Mouse (Mus musculus) hindbrain, postnatal 0 days (tissue): Measurements from ENCODE around the gene Fgf14. TPM values are rescaled to one million over a fixed set of nuclear protein-coding genes. Genes with fewer than 3 reads are reported as not detected.

Experiments used
- ATAC-seq: fragments of 200-750 bp; cut with Nextera tagmentation; 2 replicates; pipeline ENCODE4 v1.8.0; 2017; ENCODE audit warnings: mild to moderate bottlenecking, moderate TSS enrichment, moderate library complexity
- DNase-seq: peaks from one replicate; pipeline ENCODE4 v3.0.0-alpha.2; 2015; ENCODE audit warnings: low spot score
- H3K27ac ChIP-seq: fragments of 300-500 bp; sonication (generic); 2 replicates; pipeline ENCODE4 v1.5.1; 2014; ENCODE audit warnings: mild to moderate bottlenecking
- H3K27me3 ChIP-seq: fragments of 300-500 bp; sonication (generic); 2 replicates; pipeline ENCODE4 v1.6.1; 2014; ENCODE audit warnings: low read length, mixed read lengths; ENCODE audit not compliant: insufficient read depth
- H3K36me3 ChIP-seq: fragments of 300-500 bp; sonication (generic); 2 replicates; pipeline ENCODE4 v1.6.1; 2014; ENCODE audit warnings: low read length, mixed read lengths; ENCODE audit not compliant: insufficient read depth
- H3K4me1 ChIP-seq: fragments of 300-500 bp; sonication (generic); 2 replicates; pipeline ENCODE4 v1.6.1; 2014; ENCODE audit warnings: antibody characterized with exemption, low read length, mixed read lengths; ENCODE audit not compliant: insufficient read depth
- H3K4me2 ChIP-seq: fragments of 300-500 bp; sonication (generic); 2 replicates; pipeline ENCODE4 v1.6.1; 2014; ENCODE audit warnings: low read depth, mild to moderate bottlenecking, low read length, moderate library complexity, mixed read lengths
- H3K4me3 ChIP-seq: fragments of 300-500 bp; sonication (generic); 2 replicates; pipeline ENCODE4 v1.5.1; 2014; ENCODE audit warnings: low read length
- H3K9ac ChIP-seq: fragments of 300-500 bp; sonication (generic); replicated peaks from 2 replicates; pipeline ENCODE4 v1.6.1; 2014; ENCODE audit warnings: mild to moderate bottlenecking, low read length, moderate library complexity, mixed read lengths
- H3K9me3 ChIP-seq: fragments of 300-500 bp; sonication (generic); 2 replicates; pipeline ENCODE4 v1.6.1; 2016; ENCODE audit warnings: low read length, mixed read lengths
- CTCF ChIP-seq: IDR thresholded peaks from 2 replicates; pipeline ENCODE4 v1.5.1; 2016; ENCODE audit warnings: antibody characterized with exemption, control low read depth, low read depth
- WGBS: fragments of 180-500 bp; shearing (Covaris S2); extraction: QIAGEN DNeasy Blood & Tissue Kit; methylation state at CpG from one replicate; pipeline ENCODE4 v1.1.7; 2014; 5-methylcytosine and 5-hydroxymethylcytosine counted together
- polyA plus RNA-seq: library from polyadenylated mRNA; unstranded; fragments of >200 nt; fragmentation: Nextera tagmentation; extraction: Ambion mirVana; gene quantifications from 2 replicates; pipeline ENCODE4 v1.2.1, GENCODE M21; 2015
- total RNA-seq: library from RNA; depleted of rRNA; stranded (reverse); fragments of >200 nt; gene quantifications from 2 replicates; pipeline ENCODE4 v1.2.3, GENCODE M21; 2014; rRNA removed

Fgf14 gene
- 33.5 and 41.0 TPM in 2 replicates for total RNA-seq
- polyA plus RNA-seq, result 30.9 and 32.5 TPM in 2 replicates

DNA sequence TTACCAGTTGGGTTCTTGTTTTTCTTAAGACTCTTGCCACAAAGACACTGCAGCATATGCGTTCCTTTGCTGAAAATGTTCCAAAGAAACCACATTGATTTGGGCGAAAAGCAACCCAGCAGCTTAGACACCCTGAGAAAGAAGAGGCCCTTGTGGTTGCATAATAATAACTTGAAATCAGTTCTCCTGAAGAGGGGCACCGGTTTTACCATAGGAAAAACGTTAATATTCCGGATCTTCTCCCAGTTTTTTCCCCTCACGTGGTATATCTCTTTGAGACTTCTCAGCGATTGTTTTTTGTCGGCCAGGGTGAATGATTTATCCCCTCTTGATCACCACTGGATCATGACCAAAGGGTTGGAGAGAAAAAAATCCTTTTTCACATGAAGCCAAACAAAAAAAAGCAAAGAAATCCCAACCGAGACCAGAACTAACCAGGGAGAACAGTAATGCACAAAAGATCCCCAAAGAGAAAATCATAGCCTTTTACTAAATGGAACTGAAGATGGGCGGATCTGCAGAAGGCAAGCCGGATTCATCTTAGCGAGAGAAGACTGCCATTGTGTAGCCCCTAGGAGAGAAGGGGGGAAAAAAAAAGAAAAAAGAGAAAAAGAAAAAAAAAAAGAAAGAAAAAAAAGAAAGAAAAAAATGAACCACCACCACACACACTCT, at the start of gene Fgf14:
Fgf14 (minus strand) TSS at position 622 of the 672 bp plus-strand sequence.
- Histone ChIP-seq H3K4me1 (0 out of 2 replicates have a peak, but pooled peaks cover 2% of the 10 kb centered on the region), H3K27ac (peak within 1 kb of the TSS; percentile 75), H3K9ac (peak within 1 kb of the TSS; percentile 69), H3K36me3 (no peaks in the 10 kb centered on the region), H3K27me3 (no peaks in the 10 kb centered on the region), H3K4me3 (peak within 1 kb of the TSS; percentile 69), H3K9me3 (no peaks in the 10 kb centered on the region), H3K4me2 (peak within 1 kb of the TSS; percentile 76)
- DNase-seq (peak; percentile 36), ATAC-seq (no peak)
- TF ChIP-seq CTCF, result no peak
- WGBS, result 2% methylated on average over 12 of the region's 12 CpGs

DNA sequence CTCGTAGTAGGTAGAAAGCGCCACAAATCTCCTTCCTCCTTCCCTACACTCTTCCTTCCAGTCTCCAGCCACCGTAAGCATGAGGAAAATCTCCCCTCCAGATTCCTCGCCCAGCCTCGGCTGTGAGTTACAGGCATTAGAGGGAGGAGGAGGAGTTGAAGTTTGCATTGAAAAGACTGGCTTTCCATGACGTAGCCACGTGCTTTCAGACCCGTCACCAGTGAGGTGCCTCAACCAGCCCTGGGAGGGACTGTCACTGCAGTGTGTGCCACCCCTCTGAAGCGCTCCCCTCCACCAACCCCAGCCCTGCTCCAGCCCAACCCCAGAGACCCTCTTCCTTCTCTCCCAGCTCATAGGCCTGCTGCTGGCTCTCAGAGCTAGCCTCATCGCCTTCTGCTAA, 452 bp upstream of the Fgf14 start:
- peak overlapping the region; percentile 69 for H3K4me3 ChIP-seq
- peak overlapping the region; percentile 69 for H3K9ac ChIP-seq
- under 1% methylated on average over 10 of the region's 10 CpGs for WGBS
- H3K9me3 ChIP-seq, result no peaks in the 10 kb centered on the region
- H3K4me2 ChIP-seq, result peak overlapping the region; percentile 76
- no peak for TF ChIP-seq CTCF
- peak; percentile 89 for DNase-seq
- H3K27me3 ChIP-seq, result no peaks in the 10 kb centered on the region
- 0 out of 2 replicates have a peak, but pooled peaks cover 2% of the 10 kb centered on the region for H3K4me1 ChIP-seq
- peak; percentile 95 for ATAC-seq
- H3K27ac ChIP-seq, result peak overlapping the region; percentile 75
- H3K36me3 ChIP-seq, result no peaks in the 10 kb centered on the region

DNA sequence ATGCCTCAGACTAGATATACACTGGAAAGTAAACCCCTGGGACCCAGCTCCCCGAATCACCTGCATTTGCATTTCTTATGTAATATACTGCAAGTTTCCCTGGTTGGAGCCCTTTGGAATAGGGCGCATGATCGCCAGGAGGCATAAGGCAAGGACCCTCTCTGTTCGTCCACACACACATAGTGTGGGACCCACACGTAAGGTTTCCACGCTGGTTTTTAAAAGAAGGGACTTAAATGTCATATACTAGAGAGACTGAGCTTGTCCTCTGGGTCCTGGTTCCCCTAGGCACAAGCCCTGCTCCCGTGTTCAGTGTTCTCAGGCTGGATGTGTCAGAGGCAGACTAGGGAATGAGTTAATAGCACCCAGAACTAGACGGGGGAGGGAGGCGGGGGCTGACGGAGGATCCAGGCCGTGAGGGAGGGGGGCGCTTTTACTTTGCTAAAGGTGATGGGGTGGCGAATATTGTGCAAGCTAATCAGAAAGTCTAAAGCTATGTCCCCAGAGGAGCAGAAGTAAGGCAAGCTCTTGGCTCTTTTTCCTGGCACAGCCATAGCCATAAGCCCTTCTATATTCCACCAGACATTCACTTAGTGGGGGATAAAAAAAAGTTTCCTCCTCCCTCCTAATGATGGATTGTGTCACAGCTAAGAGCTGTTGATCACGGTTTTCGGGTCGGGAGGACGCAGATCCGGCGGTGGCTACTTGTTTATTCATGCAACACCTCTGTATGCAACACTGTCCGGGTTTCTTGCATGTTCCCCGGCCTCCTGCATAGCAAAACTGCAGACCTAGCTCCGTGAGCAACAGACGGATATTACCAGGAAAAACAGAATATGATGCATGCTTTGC, 1.0 kb downstream of the Fgf14 start:
- ATAC-seq (peak; percentile 57), DNase-seq (peak; percentile 63)
- H3K4me2 ChIP-seq, result peak overlapping the region; percentile 76
- no peaks in the 10 kb centered on the region for H3K27me3 ChIP-seq
- H3K27ac ChIP-seq, result peak overlapping the region; percentile 75
- no peaks in the 10 kb centered on the region for H3K9me3 ChIP-seq
- 0 out of 2 replicates have a peak, but pooled peaks cover 2% of the 10 kb centered on the region for H3K4me1 ChIP-seq
- whole genome bisulfite sequencing, result 5% methylated on average over 23 of the region's 23 CpGs
- no peaks in the 10 kb centered on the region for H3K36me3 ChIP-seq
- H3K4me3 ChIP-seq, result peak overlapping the region; percentile 69
- peak overlapping the region; percentile 69 for H3K9ac ChIP-seq
- no peak; the same call in 1 of the 2 replicates for TF ChIP-seq CTCF

DNA sequence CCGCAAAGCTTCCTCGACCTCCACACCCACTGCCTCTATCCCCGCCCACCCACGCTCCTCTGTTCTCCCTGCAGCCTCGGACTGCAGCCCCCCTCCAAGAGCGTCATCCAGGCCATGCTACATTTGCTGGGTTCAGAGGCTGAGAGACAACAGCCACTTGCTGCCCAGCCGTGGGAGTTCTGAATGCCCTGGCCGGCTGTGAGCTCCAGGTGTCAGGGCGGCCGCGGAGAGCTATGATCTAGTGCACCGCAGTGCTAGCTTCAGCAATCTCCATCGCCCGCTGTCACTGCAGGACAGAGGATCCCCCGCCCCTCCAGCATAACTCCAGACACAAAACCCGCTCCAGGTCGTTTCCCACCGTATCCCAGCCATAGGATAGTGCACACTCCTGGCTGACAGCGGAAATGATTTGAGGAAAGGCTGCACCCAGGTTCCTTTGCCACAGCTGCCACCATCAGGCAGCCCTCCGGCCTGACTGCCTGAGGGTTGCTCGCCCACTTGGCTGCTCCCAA, 1.7 kb downstream of the Fgf14 start:
- Histone ChIP-seq H3K36me3 (no peaks in the 10 kb centered on the region), H3K27me3 (no peaks in the 10 kb centered on the region), H3K4me3 (peak overlapping the region; percentile 69), H3K4me2 (peak overlapping the region; percentile 76), H3K27ac (peak overlapping the region; percentile 75), H3K4me1 (0 out of 2 replicates have a peak, but pooled peaks cover 2% of the 10 kb centered on the region), H3K9me3 (no peaks in the 10 kb centered on the region), H3K9ac (peak overlapping the region; percentile 69)
- ATAC-seq (peak; percentile 71), DNase-seq (peak; percentile 46)
- peak; percentile 31; the same call in 1 of the 2 replicates for TF ChIP-seq CTCF
- 1% methylated on average over 21 of the region's 21 CpGs for WGBS

DNA sequence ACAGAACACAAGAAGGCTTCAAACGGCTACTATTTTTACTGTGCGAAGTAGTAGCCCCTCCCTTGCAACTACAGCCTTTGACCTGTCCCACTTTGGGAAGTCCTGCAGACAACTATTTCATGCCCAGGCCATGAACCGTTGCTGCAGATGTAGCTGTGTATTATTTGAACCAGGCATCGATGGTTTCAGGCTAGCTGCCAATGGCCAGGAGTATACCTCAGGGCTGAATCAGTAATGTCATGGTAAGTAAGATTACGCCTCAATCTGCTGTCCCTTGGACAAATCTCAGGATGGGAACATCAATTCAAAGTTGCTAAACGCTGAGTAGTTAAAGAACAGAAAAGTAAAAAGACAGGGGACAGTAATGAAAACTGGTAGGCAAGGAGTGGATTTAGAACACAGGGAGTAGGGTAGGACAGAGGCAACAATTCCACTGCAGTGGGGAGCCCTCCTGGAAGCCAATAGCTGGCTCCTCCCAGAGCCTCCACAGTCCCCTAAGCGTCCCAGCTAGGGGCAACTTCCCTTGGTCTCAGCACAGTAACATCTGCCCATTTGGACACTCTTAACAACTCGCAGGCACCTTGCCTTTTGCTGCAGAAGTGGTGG, 2.3 kb downstream of the Fgf14 start:
- Histone ChIP-seq H3K36me3 (no peaks in the 10 kb centered on the region), H3K9me3 (no peaks in the 10 kb centered on the region), H3K27ac (peak overlapping the region; percentile 75; the same call in 1 of the 2 replicates), H3K9ac (peak overlapping the region; percentile 69), H3K4me3 (peak overlapping the region; percentile 69), H3K4me1 (0 out of 2 replicates have a peak, but pooled peaks cover 2% of the 10 kb centered on the region), H3K4me2 (peak overlapping the region; percentile 76), H3K27me3 (no peaks in the 10 kb centered on the region)
- DNase-seq, result peak; percentile 23
- ATAC-seq, result peak; percentile 2; the same call in 1 of the 2 replicates
- no peak for TF ChIP-seq CTCF
- WGBS, result 14% methylated on average over 8 of the region's 8 CpGs

GRCm38 (mm10) chr14:124669739-124670138, 7.2 kb downstream of the Fgf14 start:
- ATAC-seq, result peak; percentile 94
- peak; percentile 92 for DNase-seq

More at GRCm38 (mm10) chr14:124669739-124670138, 7.2 kb downstream of the Fgf14 start:
- no peaks in the 10 kb centered on the region for H3K36me3 ChIP-seq
- WGBS, result 4% methylated on average over 7 of the region's 7 CpGs
- peak overlapping the region; percentile 26; the same call in 1 of the 2 replicates for H3K4me2 ChIP-seq
- no peak for TF ChIP-seq CTCF
- no peaks in the 10 kb centered on the region for H3K9me3 ChIP-seq
- 0 out of 2 replicates have a peak, but pooled peaks cover 2% of the 10 kb centered on the region for H3K4me1 ChIP-seq
- H3K27ac ChIP-seq, result no peak overlapping the region
- no peak overlapping the region for H3K9ac ChIP-seq
- no peak overlapping the region for H3K4me3 ChIP-seq
- no peaks in the 10 kb centered on the region for H3K27me3 ChIP-seq
